Mouse (Mus musculus) adrenal gland, postnatal 36 days (tissue): ENCODE data around the gene Gmeb2. TPM values are rescaled to one million over a fixed set of nuclear protein-coding genes. Genes with fewer than 3 reads are reported as not detected.
A peak's percentile ranks its signal among the peaks of the same experiment; 100 is the strongest.

Source experiments
- DNase-seq, 2 experiments: peaks; one replicate each; pipeline ENCODE4 v3.0.0; 2021; ENCODE audit warnings: mixed read lengths in 1 of 2
- total RNA-seq, 2 experiments: library from RNA; stranded (reverse); gene quantifications; 2 replicates each; pipeline ENCODE4 v1.2.3; 2021

Gmeb2 gene
- total RNA-seq, 2 experiments from 2014 or later, result 14.5 to 22.0 TPM

- no peak for DNase-seq
Observed at GRCm38 (mm10) chr2:181228335-181228734, 59.5 kb downstream of the Gmeb2 start.

- DNase-seq, result no peak
Observed at GRCm38 (mm10) chr2:181227122-181227521, 60.7 kb downstream of the Gmeb2 start.

- DNase-seq, result no peak
Observed at GRCm38 (mm10) chr2:181224994-181225393, 62.8 kb downstream of the Gmeb2 start.

GRCm38 (mm10) chr2:181220361-181220760, 67.5 kb downstream of the Gmeb2 start:
- DNase-seq, result peak in 1 of 2 experiments; percentile 46

GRCm38 (mm10) chr2:181219538-181220216, 68.2 kb downstream of the Gmeb2 start, which contains the start of gene Fndc11:
Gene Fndc11, plus strand, starts transcription at chr2:181220013.
- DNase-seq, result peak; percentile 82 to 86

GRCm38 (mm10) chr2:181218881-181219485, 68.9 kb downstream of the Gmeb2 start:
- DNase-seq, result no peak

GRCm38 (mm10) chr2:181216037-181216436, 71.8 kb downstream of the Gmeb2 start:
- DNase-seq, result no peak

GRCm38 (mm10) chr2:181213021-181213445, 74.8 kb downstream of the Gmeb2 start, which contains the start of gene Srms:
Gene Srms, minus strand, starts transcription at chr2:181213185.
- peak; percentile 56 to 66 for DNase-seq

- peak in 1 of 2 experiments; percentile 31 for DNase-seq
Observed at GRCm38 (mm10) chr2:181212389-181213020, 75.3 kb downstream of the Gmeb2 start.

- no peak for DNase-seq
Observed at GRCm38 (mm10) chr2:181206118-181206517, 81.7 kb downstream of the Gmeb2 start.

GRCm38 (mm10) chr2:181205678-181206077, 82.2 kb downstream of the Gmeb2 start:
- DNase-seq, result no peak

GRCm38 (mm10) chr2:181202886-181203285, 84.9 kb downstream of the Gmeb2 start:
- DNase-seq, result no peak

GRCm38 (mm10) chr2:181202422-181202821, 85.4 kb downstream of the Gmeb2 start, which contains the start of gene Ptk6:
Gene Ptk6, minus strand, starts transcription at chr2:181202789.
- no peak for DNase-seq

- DNase-seq, result no peak
Observed at GRCm38 (mm10) chr2:181201606-181202005, 86.2 kb downstream of the Gmeb2 start.

Other genes starting within 250 kb of the Gmeb2 start
- gene Chrna4, start 244.5 kb downstream of the Gmeb2 start, total RNA-seq, result 10 to 100 TPM in 1 of 2 experiments, 1 to 10 TPM in 1; 5.1 to 20.0 TPM
- 1 to 10 TPM; 3.2 to 4.4 TPM for gene Kcnq2, start 152.7 kb downstream of the Gmeb2 start, total RNA-seq
- gene Eef1a2, start 131.0 kb downstream of the Gmeb2 start, total RNA-seq, result 10 to 100 TPM; 33.0 to 40.3 TPM
- gene Ppdpf, start 100.8 kb downstream of the Gmeb2 start, total RNA-seq, result 10 to 100 TPM; 76.6 to 81.8 TPM
- not detected for gene Ptk6, start 85.2 kb downstream of the Gmeb2 start, total RNA-seq
- under 1 TPM; 0.53 to 0.66 TPM for gene Srms, start 74.8 kb downstream of the Gmeb2 start, total RNA-seq
- not detected for gene Fndc11, start 68.0 kb downstream of the Gmeb2 start, total RNA-seq
- gene Helz2, start 46.0 kb downstream of the Gmeb2 start, total RNA-seq, result 10 to 100 TPM; 19.3 to 28.7 TPM
- gene Stmn3, start 26.5 kb upstream of the Gmeb2 start, total RNA-seq, result 10 to 100 TPM; 10.3 to 11.7 TPM
- 10 to 100 TPM; 26.5 to 32.1 TPM for gene Rtel1, start 31.7 kb upstream of the Gmeb2 start, total RNA-seq
- gene Zgpat, start 76.9 kb upstream of the Gmeb2 start, total RNA-seq, result 10 to 100 TPM; 34.8 to 47.3 TPM
- gene Arfrp1, start 77.4 kb upstream of the Gmeb2 start, total RNA-seq, result 10 to 100 TPM; 38.9 to 45.5 TPM
- 10 to 100 TPM; 13.4 to 18.1 TPM for gene Lime1, start 92.0 kb upstream of the Gmeb2 start, total RNA-seq
- 10 to 100 TPM; 16.7 to 17.5 TPM for gene Zbtb46, start 171.4 kb upstream of the Gmeb2 start, total RNA-seq
- not detected for gene Abhd16b, start 205.2 kb upstream of the Gmeb2 start, total RNA-seq
- 100 to 1,000 TPM; 104 to 114 TPM for gene Tpd52l2, start 209.1 kb upstream of the Gmeb2 start, total RNA-seq
- gene Dnajc5, start 232.4 kb upstream of the Gmeb2 start, total RNA-seq, result 10 to 100 TPM; 92.9 to 93.7 TPM